Mouse (Mus musculus) ES-Bruce4 (cell line): ENCODE measurements at regions not wholly inside any gene's neighbourhood (a gene's known extent, or its start where the extent isn't known, plus 50 kb on each side); places are given as distances from the start of the nearest gene placed in this dataset.

Experiments used
- H3K27ac ChIP-seq: 2 replicates; pipeline ENCODE4 v1.5.1; 2012; ENCODE audit warnings: low read length, inconsistent platforms; ENCODE audit not compliant: insufficient read depth
- H3K27me3 ChIP-seq: 2 replicates; pipeline ENCODE4 v1.6.1; 2012; ENCODE audit warnings: mild to moderate bottlenecking, low read length, inconsistent platforms; ENCODE audit not compliant: control insufficient read depth, poor library complexity, insufficient read depth, severe bottlenecking
- H3K36me3 ChIP-seq: 2 replicates; pipeline ENCODE4 v1.6.1; 2012; ENCODE audit warnings: inconsistent platforms, mild to moderate bottlenecking, low read length, moderate library complexity; ENCODE audit not compliant: control insufficient read depth, poor library complexity, insufficient read depth, severe bottlenecking
- H3K4me1 ChIP-seq: one replicate; pipeline ENCODE4 v1.8.1; 2011; ENCODE audit warnings: low read length; ENCODE audit not compliant: control insufficient read depth, insufficient read depth
- H3K4me3 ChIP-seq: 2 replicates; pipeline ENCODE4 v1.5.1; 2011; ENCODE audit warnings: low read depth, mild to moderate bottlenecking, low read length
- H3K9ac ChIP-seq: 2 replicates; pipeline ENCODE4 v1.6.1; 2012; ENCODE audit warnings: low read depth, mild to moderate bottlenecking, inconsistent platforms; ENCODE audit not compliant: poor library complexity, severe bottlenecking
- H3K9me3 ChIP-seq: replicated peaks from 2 replicates; pipeline ENCODE4 v1.6.1; 2012; ENCODE audit warnings: mild to moderate bottlenecking, low read length, inconsistent platforms; ENCODE audit not compliant: control insufficient read depth, poor library complexity, insufficient read depth, severe bottlenecking
- CTCF ChIP-seq: IDR thresholded peaks from one replicate; pipeline ENCODE4 v1.8.1; 2011; ENCODE audit warnings: low read depth, low read length
- EP300 ChIP-seq: IDR thresholded peaks from 2 replicates; pipeline ENCODE4 v1.6.1; 2011; ENCODE audit warnings: low read depth, low read length; ENCODE audit not compliant: insufficient read depth
- POLR2A ChIP-seq: IDR thresholded peaks from one replicate; pipeline ENCODE4 v1.8.1; 2011; ENCODE audit warnings: low read length; ENCODE audit not compliant: insufficient read depth

DNA sequence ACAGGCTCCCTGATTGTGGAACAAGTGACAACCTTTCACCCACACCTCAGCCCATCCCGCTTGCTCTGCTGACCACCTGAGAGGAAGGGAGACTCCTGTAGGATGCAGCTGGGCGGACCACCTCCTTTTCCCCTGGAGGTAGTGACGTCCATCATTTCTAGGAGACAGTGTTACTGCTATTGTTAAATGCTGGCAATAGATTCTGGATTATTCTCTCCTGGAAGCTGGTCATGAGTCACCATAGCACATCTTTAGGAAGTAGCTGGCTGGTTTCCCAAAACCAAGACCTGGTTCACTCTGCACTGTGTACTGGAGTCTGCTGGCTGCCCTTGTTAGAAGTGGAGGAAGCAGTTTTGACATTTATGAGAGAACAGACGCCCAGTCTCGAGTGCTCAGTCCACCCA is 196.0 kb downstream of the Fam43a start:
- no peaks in the 10 kb centered on the region for H3K9me3 ChIP-seq
- H3K4me3 ChIP-seq: no peak overlapping the region
- H3K27me3 ChIP-seq: no peaks in the 10 kb centered on the region
- H3K27ac ChIP-seq: no peak overlapping the region
- TF ChIP-seq POLR2A: no peak
- no peak for TF ChIP-seq EP300
- TF ChIP-seq CTCF: no peak
- no peaks in the 10 kb centered on the region for H3K36me3 ChIP-seq
- no peaks in the 10 kb centered on the region for H3K4me1 ChIP-seq
- H3K9ac ChIP-seq: no peak overlapping the region

- Histone ChIP-seq H3K36me3 (no peaks in the 10 kb centered on the region), H3K27ac (no peak overlapping the region), H3K9ac (no peak overlapping the region), H3K9me3 (no peaks in the 10 kb centered on the region), H3K4me3 (no peak overlapping the region), H3K4me1 (no peaks in the 10 kb centered on the region), H3K27me3 (no peaks in the 10 kb centered on the region)
- TF ChIP-seq POLR2A (no peak), CTCF (no peak), EP300 (no peak)
Observed at GRCm38 (mm10) chr16:30796103-30796502, 196.6 kb downstream of the Fam43a start.

- Histone ChIP-seq H3K9me3 (no peaks in the 10 kb centered on the region), H3K27ac (no peak overlapping the region), H3K4me3 (no peak overlapping the region), H3K4me1 (no peaks in the 10 kb centered on the region), H3K36me3 (no peaks in the 10 kb centered on the region), H3K27me3 (no peaks in the 10 kb centered on the region), H3K9ac (no peak overlapping the region)
- no peak for TF ChIP-seq EP300
- TF ChIP-seq POLR2A: no peak
- no peak for TF ChIP-seq CTCF
Observed at GRCm38 (mm10) chr16:30797006-30797405, 197.5 kb downstream of the Fam43a start.

DNA sequence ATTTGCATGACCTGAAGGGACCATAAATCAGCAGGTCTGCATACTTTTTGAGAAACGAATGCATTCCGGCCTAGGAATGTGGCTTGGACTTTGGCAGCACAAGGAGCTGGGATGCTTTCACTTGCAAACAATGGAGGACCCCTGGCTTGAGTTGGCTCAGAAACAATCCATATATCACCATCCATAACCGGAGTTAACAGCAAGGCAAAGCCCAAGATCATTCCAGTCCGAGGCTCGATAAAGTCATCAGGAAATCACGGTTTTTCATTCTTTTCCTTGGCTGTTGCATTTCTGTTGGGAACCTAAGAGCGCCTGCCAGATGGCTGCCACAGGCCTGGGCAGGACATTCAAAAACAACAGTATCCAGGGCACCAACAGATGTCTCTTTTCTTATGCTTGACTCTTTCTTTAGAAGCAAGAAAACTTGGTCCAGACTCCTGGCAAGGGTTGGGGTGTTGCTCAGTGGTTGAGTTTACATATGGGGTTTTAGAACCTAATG is 198.5 kb downstream of the Fam43a start:
- Histone ChIP-seq H3K27me3 (no peaks in the 10 kb centered on the region), H3K27ac (no peak overlapping the region), H3K4me3 (no peak overlapping the region), H3K9ac (no peak overlapping the region), H3K9me3 (no peaks in the 10 kb centered on the region), H3K36me3 (no peaks in the 10 kb centered on the region), H3K4me1 (no peaks in the 10 kb centered on the region)
- no peak for TF ChIP-seq CTCF
- no peak for TF ChIP-seq EP300
- TF ChIP-seq POLR2A: no peak

GRCm38 (mm10) chr16:30798536-30798935 is 199.0 kb downstream of the Fam43a start:
- H3K9ac ChIP-seq: no peak overlapping the region
- H3K27me3 ChIP-seq: no peaks in the 10 kb centered on the region
- no peak overlapping the region for H3K4me3 ChIP-seq
- no peaks in the 10 kb centered on the region for H3K36me3 ChIP-seq
- no peak overlapping the region for H3K27ac ChIP-seq
- H3K9me3 ChIP-seq: no peaks in the 10 kb centered on the region
- TF ChIP-seq CTCF (no peak), POLR2A (no peak), EP300 (no peak)
- H3K4me1 ChIP-seq: no peaks in the 10 kb centered on the region

- H3K36me3 ChIP-seq: no peaks in the 10 kb centered on the region
- no peak overlapping the region for H3K9ac ChIP-seq
- H3K4me1 ChIP-seq: no peaks in the 10 kb centered on the region
- no peak overlapping the region for H3K27ac ChIP-seq
- no peak overlapping the region for H3K4me3 ChIP-seq
- H3K27me3 ChIP-seq: no peaks in the 10 kb centered on the region
- TF ChIP-seq CTCF (no peak), EP300 (no peak), POLR2A (no peak)
- no peaks in the 10 kb centered on the region for H3K9me3 ChIP-seq
Observed at GRCm38 (mm10) chr16:30799699-30800483, 200.4 kb downstream of the Fam43a start.
